Mouse (Mus musculus) naive thymus-derived CD4-positive, alpha-beta T cell, adult 2 months (primary cell): ENCODE results near the gene Foxo6.

ENCODE experiments used
- DNase-seq: peaks from one replicate; pipeline ENCODE4 v3.0.0-alpha.2; 2011; ENCODE audit warnings: low read depth

The Foxo6 gene

GRCm38 (mm10) chr4:120284187-120284586 is 3.0 kb downstream of the Foxo6 start:
- DNase-seq: no peak

GRCm38 (mm10) chr4:120283141-120283540 is 4.0 kb downstream of the Foxo6 start:
- DNase-seq: no peak

DNA sequence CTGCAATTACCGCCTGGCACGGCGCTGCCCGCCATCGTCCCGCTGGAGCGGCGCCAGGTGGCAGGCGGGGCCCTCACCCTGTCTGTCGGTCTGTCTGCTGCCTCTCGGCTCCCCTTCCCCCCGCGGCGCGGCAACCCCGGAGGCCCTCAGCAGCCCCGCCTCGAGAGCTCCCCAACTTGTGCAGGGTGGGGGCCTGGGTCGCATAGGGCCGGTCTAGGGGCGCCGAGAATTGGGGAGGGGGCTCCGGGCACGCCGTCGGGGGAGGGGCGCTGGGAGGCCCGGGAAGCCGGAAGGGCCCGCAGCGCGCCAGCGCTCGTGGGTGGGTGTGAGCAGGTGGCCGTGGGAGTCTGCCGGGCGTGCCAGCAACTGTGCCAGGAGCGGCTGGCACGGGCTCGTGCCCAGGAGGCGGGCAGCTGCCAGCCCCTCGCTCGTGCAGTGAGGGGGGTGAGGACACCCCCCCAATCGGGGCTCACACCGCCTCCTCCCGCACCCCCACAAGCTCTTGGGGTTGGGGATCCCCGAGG is 4.5 kb downstream of the Foxo6 start:
- DNase-seq: peak; percentile 26

DNA sequence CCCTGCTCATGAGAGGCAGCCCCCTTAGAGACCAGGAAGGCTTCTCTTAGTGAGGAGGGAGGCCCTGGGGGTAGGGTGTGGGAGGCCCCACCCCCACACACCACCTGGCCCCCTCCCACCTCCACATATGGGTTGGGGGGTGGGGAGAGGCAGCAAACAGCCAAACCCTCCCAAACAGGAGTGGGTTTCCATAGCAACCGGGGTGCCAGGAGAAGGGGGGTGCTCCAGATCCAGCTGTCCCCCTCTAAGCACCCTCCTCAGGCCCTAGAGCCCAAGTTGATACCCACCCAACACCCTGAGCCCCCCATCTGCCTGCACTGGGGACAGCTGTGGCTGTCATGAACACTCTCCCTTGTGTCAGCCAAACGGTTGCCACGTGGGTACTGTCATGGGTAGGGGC is 6.1 kb downstream of the Foxo6 start:
- no peak for DNase-seq

- DNase-seq: no peak
Measured at GRCm38 (mm10) chr4:120280432-120280831, 6.7 kb downstream of the Foxo6 start.

- DNase-seq: no peak
Measured at GRCm38 (mm10) chr4:120277255-120277928, 9.8 kb downstream of the Foxo6 start.

GRCm38 (mm10) chr4:120275487-120275886 is 11.7 kb downstream of the Foxo6 start:
- no peak for DNase-seq

DNA sequence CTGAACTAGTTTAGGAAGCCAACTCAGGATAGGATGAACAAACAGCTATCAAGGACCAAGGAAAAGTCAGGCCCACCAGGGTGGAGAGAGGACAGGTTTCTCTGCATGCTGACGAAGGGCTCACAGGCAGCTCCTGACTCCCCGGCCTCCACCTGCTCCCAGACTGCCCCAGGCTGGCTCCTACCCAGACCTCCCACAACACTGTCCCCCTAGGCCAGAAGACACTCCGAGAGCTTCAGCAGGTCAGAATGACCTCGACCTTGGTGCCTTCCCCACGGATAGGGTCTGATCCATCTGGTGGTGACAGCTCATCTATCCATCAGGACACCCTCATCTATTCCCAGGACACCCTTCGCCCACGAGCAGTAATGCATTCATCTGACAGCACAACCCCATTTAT is 13.6 kb downstream of the Foxo6 start:
- no peak for DNase-seq

DNA sequence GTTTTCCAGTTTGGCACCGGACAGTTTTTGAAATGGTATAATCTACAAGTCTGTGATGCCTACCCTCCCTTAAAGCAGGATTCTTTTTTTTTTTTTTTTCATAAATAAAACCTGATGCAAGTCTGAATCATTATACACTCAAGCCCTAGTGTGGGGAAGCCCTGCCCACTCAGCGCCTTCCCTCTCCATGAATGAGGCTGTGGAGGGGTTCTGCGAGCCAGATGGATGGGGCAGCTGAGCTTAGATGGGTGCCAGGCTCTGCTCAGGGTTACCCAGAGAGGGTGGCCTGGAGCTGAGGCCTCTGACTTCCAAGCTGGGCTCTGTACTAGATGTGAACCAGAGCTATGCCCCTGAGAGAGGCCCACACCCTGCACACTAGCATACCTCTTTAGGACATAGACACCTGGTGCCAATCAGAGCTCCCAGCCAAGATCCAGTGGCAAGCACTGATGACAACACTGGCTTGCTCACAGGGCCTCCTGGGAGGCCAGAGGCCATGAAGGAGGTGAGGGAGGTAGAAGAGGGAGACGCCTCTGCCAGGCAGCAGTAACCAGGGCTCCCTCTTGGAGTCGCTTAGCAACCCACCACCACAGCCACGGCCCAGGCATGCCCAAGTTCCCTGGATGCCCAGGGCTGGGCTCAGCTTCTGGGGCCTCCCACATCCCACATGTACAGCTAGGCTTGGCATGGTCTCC is 15.1 kb downstream of the Foxo6 start:
- no peak for DNase-seq

GRCm38 (mm10) chr4:120271208-120271607 is 15.9 kb downstream of the Foxo6 start:
- DNase-seq: no peak

DNA sequence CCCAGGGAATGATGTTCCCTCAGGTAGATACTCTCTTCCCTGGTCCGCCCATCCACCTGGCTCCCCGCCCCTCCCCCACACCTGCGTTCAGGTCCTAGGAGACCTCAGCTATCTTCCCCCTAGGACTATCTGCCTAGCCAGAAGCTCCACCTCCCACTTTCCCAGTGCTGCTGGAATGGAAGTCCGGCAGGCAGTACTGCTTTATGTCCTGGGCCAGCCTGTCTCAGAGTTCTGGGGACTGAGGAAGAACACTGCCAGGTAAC is 16.3 kb downstream of the Foxo6 start:
- DNase-seq: no peak

DNA sequence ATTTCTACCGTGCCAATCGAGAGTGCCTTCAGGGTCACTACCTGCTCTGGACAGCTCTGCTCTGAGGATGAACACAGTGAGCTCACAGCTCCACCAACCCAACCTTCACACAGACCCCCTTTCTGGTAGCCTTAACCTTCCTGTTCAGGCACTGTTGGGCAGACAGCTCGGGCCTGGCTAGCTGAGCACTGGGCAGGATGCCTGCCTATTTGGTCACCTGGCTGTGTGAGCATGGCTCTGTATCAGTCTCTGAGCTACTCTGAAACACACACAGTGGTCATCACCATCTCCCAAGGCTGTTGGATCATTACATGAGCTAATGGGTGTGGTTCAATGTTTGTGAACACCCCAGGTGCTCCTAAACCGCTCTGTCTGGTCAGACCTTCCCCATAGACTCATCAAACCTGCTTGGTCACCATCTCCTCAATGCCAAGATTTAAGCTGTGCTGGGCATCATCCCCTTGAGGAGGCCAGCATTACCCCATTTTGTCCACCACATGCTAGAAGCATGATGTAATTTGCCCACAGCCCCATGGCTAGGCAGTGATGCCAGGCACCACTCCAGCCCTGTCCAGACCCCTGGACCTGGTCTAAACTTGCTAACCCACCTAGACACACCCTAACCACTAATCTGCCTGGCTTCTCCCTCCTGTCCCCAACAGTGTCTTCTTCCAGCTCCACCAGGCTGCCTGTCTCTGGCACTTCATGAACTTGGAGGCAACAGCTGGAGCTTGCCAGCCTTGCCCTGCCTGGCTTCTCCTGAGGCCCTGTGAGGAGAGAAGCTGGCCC is 16.8 kb downstream of the Foxo6 start:
- DNase-seq: no peak

DNA sequence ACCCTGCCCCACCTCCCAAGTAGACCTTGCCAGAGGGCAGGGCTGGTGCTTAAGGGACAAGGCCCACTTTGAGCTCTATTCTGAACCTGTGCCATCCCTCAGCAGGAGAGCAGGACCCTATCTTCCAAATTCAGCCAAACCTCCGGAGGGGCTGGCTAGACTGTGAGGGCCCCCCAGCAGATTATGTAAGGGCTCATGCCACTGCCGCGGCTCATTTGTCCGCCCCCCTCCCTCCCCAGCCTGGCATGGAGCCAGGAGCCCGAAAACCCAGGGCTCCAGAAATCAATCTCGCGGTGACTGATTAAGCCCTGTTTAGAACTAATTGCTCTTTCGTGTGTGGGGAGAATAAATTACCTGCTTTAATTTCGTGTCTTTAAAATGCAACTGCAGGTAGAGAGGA is 17.7 kb downstream of the Foxo6 start:
- no peak for DNase-seq

DNA sequence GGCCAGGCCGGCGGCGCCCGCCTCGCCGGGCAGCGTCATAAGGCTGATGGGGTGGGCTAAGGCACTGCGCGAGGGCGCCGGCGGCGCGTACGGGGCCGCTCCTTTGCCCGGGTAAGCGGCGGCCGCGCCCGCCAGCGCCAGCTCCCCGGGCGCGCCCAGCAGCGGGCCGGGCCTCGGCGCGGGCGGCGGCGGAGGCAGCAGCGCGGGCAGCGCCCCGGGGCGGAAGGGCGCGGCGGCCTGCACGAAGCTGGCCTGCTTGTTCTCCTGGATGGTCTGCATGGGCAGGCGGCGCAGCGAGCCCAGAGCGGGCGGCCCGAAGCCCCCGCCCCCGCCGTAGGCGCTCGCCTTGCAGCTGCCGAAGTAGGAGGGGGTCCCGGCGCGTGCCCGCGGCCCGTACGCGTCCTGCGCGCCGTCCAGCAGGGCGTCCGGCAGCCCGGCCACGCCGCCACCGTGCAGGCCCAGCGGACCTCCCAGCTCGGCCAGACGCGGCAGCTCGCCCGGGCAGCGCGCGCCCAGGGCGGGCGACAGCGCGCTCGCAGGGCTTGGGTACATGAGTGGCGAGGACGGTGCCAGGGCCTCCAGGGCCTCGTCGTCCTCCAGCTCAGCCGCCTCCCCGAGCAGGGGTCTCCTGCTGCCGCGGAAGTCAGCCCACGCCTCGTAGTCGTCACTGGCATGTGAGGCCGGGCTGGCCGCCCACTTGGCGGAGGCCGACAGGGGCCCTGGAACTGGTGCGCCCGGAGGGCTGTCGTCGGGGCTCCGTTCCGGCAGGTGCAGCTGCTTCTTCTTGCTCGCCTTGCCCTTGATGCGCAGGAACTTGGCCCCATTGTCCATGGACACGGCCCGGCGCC is 18.7 kb downstream of the Foxo6 start:
- no peak for DNase-seq

GRCm38 (mm10) chr4:120267683-120268082 is 19.5 kb downstream of the Foxo6 start:
- no peak for DNase-seq

DNA sequence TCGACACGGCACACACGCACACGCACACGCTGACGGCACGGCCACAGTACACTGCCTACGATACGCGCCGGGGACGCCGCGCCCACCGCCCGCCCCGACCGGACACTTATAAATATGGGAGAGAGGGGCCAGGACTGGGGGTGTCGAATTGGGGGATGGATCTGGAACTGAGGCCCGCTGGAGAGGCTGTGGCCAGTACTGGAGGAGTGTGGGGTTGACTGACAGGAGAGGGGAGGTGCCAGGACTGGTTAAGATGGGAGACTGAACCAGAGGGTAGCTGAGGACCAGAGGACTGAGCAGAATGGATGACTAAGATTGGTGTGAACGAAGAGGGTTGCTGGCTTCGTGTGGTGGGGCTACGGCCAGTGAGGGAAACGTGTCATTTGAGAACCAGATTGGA is 20.0 kb downstream of the Foxo6 start:
- DNase-seq: no peak

GRCm38 (mm10) chr4:120264105-120264504 is 23.0 kb downstream of the Foxo6 start:
- no peak for DNase-seq

DNA sequence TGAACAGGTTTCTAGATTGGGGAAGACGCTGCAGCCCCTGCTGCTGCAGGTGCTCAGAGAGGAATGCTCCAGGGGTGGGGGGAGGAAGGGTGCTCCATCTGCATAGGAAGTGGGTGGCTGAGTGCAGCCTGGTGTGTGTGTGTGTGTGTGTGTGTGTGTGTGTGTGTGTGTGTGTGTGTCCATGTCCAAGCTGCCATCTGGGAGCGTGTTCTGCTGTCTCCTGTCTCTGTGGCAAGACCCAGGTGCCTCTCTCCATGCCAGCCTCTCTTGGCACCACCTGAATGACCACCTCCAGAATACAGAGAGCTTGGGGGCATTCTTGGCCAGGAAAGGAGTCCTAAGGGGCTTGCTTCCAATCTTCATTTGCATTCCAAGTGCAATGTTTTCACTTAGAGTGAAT is 24.4 kb downstream of the Foxo6 start:
- no peak for DNase-seq

GRCm38 (mm10) chr4:120262206-120262605 is 24.9 kb downstream of the Foxo6 start:
- DNase-seq: no peak

DNA sequence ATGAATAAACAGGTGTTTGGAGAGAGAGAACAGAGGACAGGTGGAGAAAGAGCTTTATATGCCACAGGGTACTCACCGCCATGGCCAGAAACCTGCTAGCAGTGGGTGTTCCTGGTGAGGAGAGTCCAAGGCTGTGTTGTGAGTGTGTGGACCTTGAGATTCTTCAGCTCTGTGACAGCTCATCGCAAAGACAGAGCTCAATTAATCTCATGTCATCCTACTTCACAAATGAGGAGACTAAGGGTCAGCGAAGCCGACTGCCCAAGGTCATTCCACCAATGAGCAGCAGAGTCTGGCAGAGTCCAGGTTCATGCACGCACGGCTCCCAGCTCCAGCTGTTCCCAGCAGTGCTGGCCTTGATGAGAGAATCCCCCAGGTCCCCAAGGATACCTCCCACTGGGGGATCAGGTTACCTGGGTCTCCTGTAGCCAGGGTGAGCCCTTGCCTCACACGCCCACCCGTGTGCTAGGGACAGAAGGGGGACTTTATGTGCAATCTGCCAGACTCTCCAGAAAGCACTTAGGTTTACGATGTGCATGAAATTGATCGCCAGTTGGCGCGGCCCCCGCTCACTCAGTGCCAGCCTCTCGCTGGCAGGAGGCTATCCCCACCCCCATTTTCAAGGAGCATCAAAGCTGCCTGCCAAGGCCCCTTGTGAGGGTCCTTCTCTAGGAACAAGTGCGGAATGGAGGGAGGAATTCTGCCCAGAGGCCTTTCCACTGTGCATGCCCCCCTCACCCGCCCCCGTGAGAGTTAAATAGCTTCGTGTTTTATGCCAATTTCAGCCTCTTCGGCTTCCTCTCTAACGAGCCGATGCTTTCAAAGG is 27.6 kb downstream of the Foxo6 start:
- no peak for DNase-seq

- no peak for DNase-seq
Measured at GRCm38 (mm10) chr4:120248800-120249261, 38.3 kb downstream of the Foxo6 start.
